Mouse (Mus musculus): ENCODE measurements around the gene Gm2012.
"Not testable (repeated sequence)": the region's sequence is repeated elsewhere in the genome, so short reads cannot be mapped to it uniquely, and the experiment has no call there.

Gene Gm2012

GRCm38 (mm10) chrX:26231255-26231654 is at the start of gene Gm2012:
Gene Gm2012 (minus strand): TSS chrX:26231355.
- DNase-seq = not testable (repeated sequence)

DNA sequence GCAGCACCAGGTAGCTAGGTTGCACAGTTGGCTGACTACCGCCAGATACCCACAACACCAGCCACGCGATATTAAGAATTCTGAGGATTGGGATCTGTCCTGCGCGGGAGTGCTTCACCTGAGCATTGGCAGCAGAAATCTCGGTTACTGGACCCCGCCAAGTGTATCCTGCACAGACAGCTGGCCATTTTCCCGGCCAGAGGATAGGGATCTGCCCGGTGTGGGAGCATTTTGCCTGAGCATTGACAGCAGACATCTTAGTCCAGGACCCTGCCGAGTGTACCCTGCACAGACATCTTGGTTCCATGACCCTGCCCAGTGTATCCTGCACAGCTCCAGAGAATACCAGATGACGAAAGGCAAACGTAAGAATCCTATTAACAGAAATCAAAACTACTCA is 72.0 kb downstream of the Gm2012 start:
- not testable (repeated sequence) for DNase-seq
